Mouse (Mus musculus): ENCODE data around the gene Olfr869.

The Olfr869 gene

DNA sequence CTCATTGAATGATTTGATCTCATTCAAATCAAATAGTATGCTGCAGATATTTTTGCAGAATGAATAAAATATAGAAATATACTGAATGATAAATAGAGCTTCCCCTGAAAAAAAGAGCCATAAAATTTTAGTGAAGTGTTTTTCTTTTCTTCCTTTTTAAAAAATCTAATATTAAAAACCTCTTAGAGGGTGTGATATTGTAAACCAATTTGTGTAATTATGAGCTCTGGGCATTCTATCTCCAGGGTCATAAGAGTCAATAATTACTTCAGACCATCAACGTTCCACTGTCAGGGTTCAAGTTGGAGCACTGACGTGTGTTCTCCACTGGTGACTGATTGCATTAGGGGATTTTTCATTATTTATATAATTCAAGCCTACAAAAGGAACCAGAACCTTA, at the start of gene Olfr869:
Olfr869 (plus strand) TSS at position 301 of the 400 bp plus-strand sequence.
- DNase-seq (ENCODE audit: inconsistent ontology term): no peak

DNA sequence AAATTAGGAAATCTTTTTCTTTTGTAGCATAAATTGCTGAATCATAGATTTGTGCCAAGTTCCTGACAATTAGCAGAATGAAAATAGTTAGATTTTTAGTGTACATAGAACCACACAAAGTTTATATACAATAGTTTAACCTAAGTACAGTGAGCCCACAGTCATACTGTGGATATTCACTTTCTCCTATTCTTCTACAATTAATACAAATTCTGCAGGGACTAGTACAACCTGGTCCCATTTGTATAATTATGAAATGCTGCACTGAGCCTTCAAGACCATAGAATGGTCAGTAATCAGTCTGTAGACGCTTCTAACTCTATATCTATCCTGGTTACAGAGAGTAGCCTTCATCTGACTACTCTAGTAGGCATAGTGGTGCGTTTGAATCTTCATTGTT, 30.5 kb upstream of the Olfr869 start, which contains the start of gene Olfr868:
Olfr868 (plus strand) TSS at position 301 of the 400 bp plus-strand sequence.
- no peak for DNase-seq (ENCODE audit: inconsistent ontology term)

DNA sequence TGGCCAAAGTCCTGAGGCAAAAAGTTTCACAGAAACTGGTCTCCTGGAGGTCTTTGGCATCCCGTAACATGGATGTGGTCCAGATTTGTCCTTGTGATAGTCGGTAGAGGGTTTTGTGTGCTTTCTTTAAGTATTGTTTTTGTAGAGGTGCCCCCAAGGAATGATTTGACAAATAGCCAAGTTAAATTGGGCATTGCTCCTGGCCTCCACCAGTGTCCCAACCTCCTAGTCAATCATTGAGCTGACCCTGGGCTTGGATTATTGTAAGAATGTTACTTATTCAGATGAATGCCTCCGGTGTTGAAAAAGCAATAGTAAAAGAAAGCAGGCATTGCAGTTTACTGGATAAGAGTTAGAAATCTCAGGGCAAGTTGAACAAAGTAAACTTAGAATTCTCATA, 20.9 kb downstream of the Olfr869 start:
- no peak for DNase-seq (ENCODE audit: inconsistent ontology term)

DNA sequence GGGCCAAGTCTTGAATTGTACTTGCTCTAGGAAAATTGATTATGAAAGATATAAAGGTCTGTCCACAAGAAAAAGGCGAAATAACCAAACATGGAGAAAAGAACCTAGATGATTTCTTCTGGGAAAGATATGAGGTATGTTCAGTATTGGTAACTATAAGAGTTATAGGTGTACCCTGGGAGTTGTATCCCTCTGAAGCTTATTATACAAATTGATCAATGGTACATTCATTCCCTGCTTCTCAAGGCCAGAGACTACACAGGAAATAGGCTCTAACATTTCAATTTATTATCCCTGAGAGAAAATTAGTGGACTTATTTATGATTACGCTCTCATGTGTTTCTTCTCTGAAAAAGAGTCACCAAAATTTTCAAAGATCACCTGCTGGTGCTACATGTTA, 45.1 kb downstream of the Olfr869 start, which contains the start of gene Olfr870:
Olfr870 (minus strand) TSS at position 101 of the 400 bp plus-strand sequence.
- no peak for DNase-seq (ENCODE audit: inconsistent ontology term)

DNA sequence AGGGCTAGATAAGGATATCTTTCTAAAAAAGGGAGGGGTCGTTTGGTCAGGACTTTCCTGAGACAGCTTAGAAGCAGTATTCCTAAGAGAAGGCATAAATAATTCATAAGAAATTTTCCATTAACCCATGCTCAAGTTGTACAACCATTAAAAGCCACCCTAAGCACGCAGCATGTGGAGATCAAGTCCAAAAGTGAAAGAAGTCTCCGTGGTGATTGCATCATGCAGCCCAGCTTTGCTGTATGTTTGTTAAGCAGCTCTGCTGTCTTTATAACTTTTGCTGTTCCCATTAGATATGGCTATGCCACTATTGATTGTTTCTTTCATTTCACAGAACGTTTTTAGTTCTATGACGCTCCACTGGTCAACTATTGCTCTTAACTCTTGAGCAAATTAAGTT, 50.7 kb downstream of the Olfr869 start:
- no peak for DNase-seq (ENCODE audit: inconsistent ontology term)
